Mouse (Mus musculus): ENCODE measurements around the gene Hrh3.

Gene Hrh3

DNA sequence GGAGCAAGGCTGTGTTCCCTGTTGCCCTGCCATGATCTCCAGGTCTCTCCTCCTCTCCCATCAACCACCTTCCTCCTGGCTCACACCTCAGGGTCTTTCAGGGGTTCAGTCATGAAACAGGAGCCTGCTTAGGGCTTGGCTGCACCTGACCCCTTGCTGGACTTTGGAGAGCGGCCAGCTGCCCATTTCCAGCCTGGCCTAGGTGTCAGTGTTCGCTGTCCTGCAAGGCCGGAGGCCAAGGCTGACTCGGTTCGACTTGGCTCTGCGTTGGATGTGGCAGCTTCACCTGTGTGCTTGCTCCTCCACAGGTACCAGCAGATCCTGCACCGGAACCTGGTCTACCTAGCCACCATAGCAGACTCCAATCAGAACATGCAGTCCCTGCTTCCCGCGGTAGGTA lies 51.3 kb downstream of the Hrh3 start:
- DNase-seq, result no peak

DNA sequence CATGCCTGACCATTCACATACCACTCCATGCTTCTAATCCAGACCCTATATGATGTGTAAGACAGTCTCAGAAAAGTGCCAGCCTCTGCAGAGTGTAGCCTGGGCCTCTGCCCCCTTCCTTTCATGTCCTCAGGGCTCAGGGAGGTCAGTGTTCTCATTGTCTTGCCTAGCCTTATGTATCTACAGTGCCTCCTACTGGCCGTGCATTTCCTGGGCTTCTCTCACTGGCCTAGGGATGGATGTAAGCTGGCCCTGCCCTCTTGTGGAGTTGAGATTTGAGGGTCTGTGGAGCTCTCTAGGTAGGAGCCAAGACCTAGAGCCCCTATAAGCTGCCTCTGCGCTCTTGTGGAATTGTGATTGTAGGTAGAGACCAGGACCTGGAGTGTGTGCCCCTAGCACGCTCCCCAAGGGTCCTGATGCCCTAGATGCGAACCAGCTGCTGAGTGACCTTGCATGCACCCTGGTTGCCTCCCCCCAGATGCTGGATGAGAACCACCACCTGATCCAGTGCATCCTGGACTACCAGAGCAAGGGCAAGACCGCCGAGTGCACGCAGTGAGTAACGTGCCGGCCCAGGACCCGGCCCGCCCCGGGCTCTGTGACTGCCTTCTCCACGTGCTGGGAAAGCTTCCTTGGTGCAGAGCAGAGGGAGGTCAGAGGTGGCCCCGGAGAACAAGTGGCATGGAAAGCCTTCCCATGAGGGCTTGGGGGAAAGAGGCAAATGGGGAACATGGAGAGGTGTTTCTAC lies 52.1 kb downstream of the Hrh3 start:
- peak; percentile 52 for DNase-seq

DNA sequence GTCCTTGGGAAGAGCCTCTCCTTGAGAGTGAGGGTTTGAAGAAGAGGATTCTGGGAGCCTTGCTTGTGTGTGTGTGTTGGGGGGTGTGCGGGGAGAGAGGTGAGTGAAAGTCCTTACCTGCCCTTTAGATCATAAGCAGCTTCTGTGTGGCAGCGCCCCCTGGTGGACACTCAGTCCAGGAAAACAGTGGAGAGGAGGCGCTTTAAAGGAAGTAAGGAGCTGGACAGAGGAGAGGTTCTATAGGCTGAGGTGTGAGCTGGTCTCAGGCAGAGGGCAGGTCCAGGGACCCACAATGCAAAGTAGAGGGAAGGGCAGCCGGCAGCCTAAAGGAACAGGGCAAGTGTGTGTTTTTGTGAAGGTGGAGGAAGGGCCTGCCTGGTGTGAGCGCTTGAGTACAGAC lies 53.3 kb downstream of the Hrh3 start:
- peak; percentile 86 for DNase-seq

Data from thymus, postnatal 25 days (tissue).